Mouse (Mus musculus) midbrain, embryonic 10.5 days (tissue): ENCODE measurements around the gene Kdm1b. TPM values are rescaled to one million over a fixed set of nuclear protein-coding genes. Genes with fewer than 3 reads are reported as not detected.

Experiments
- DNase-seq: peaks from one replicate; pipeline ENCODE4 v3.0.0-alpha.2; 2017; ENCODE audit warnings: low spot score
- H3K27ac ChIP-seq: fragments of 300-500 bp; sonication (generic); replicated peaks from 2 replicates; pipeline ENCODE4 v1.5.1; 2016; ENCODE audit warnings: mild to moderate bottlenecking
- H3K27me3 ChIP-seq: fragments of 300-500 bp; sonication (generic); 2 replicates; pipeline ENCODE4 v1.6.1; 2016; ENCODE audit warnings: low read depth, mild to moderate bottlenecking; ENCODE audit not compliant: poor library complexity, severe bottlenecking
- H3K36me3 ChIP-seq: fragments of 300-500 bp; sonication (generic); 2 replicates; pipeline ENCODE4 v1.6.1; 2016; ENCODE audit warnings: mild to moderate bottlenecking, moderate library complexity
- H3K4me1 ChIP-seq: fragments of 300-500 bp; sonication (generic); 2 replicates; pipeline ENCODE4 v1.6.1; 2016
- H3K4me3 ChIP-seq: fragments of 300-500 bp; sonication (generic); 2 replicates; pipeline ENCODE4 v1.5.1; 2016; ENCODE audit warnings: mild to moderate bottlenecking, moderate library complexity
- H3K9me3 ChIP-seq: fragments of 300-500 bp; sonication (generic); replicated peaks from 2 replicates; pipeline ENCODE4 v1.6.1; 2016; ENCODE audit warnings: mild to moderate bottlenecking
- WGBS: fragments of 180-500 bp; shearing (Covaris S2); methylation state at CpG from one replicate; pipeline ENCODE4 v1.1.7; 2016; 5-methylcytosine and 5-hydroxymethylcytosine counted together
- polyA plus RNA-seq: library from polyadenylated mRNA; unstranded; fragments of >200 nt; fragmentation: Nextera tagmentation; extraction: Ambion mirVana; gene quantifications from 2 replicates; pipeline ENCODE4 v1.2.1, GENCODE M21; 2016

Gene Kdm1b
- polyA plus RNA-seq, 1 experiment from 2014 or later = 15.4 TPM

DNA sequence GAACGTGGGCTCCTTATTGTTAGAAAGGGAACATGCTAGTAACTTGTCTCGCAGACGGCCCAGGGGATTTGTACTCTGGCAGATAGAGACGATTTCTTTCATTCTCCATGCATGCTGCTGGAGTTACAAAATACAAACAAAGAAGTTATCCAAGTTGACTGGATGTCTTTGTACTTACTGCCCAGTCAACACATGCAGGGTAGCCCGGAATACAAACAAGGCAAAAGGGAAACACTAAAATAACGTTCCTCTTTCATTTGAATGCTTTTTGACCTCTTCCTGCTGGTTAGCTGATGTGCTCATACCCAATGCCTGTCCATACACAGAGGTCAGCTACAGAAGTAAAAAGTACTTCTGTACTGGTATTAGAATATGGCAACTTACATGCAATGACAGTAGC is 5.4 kb upstream of the Kdm1b start:
- Histone ChIP-seq H3K27ac (no peak overlapping the region), H3K36me3 (0 out of 2 replicates have a peak, but pooled peaks cover 5% of the 10 kb centered on the region), H3K4me3 (no peak overlapping the region), H3K9me3 (no peaks in the 10 kb centered on the region), H3K4me1 (peaks cover 8% of the 10 kb centered on the region), H3K27me3 (no peaks in the 10 kb centered on the region)
- DNase-seq = no peak
- 85% methylated on average over 6 of the region's 6 CpGs for WGBS

DNA sequence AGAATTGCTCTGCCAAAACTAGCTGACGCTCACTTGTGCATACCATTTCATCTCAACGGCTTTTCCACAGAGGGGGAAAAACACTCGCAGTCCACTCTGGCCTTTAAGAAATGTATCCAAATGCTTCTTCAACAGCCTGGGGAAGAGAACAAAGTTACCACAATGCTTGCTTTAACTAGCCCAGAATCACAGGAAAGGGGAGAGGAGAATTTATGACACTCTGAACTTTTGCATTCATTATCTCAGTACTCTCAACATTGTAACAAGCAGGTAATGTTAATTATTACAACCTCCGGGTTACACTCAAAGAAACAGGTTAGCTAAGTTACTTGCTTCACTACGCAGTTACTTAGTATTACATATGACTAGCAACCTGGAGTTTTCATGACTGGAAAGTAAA is 3.2 kb upstream of the Kdm1b start:
- WGBS = 95% methylated on average over 5 of the region's 5 CpGs
- Histone ChIP-seq H3K4me1 (peaks cover 27% of the 10 kb centered on the region), H3K9me3 (no peaks in the 10 kb centered on the region), H3K27ac (no peak overlapping the region), H3K36me3 (no peaks in the 10 kb centered on the region), H3K4me3 (no peak overlapping the region), H3K27me3 (peaks cover 9% of the 10 kb centered on the region)
- DNase-seq = no peak

- Histone ChIP-seq H3K4me1 (peaks cover 27% of the 10 kb centered on the region), H3K9me3 (no peaks in the 10 kb centered on the region), H3K36me3 (no peaks in the 10 kb centered on the region), H3K4me3 (peak overlapping the region; percentile 95), H3K27me3 (peaks cover 12% of the 10 kb centered on the region), H3K27ac (peak overlapping the region; percentile 59)
- 50% methylated on average over 8 of the region's 8 CpGs for WGBS
- no peak for DNase-seq
Measured at GRCm38 (mm10) chr13:47042024-47042633, 1.2 kb upstream of the Kdm1b start.

- 1% methylated on average over 45 of the region's 45 CpGs for WGBS
- H3K4me1 ChIP-seq = peaks cover 27% of the 10 kb centered on the region
- H3K27me3 ChIP-seq = peaks cover 12% of the 10 kb centered on the region
- peaks cover 10% of the 10 kb centered on the region for H3K36me3 ChIP-seq
- H3K27ac ChIP-seq = peak overlapping the region; percentile 89
- H3K4me3 ChIP-seq = peak overlapping the region; percentile 95
- H3K9me3 ChIP-seq = no peaks in the 10 kb centered on the region
- peak; percentile 39 for DNase-seq
Measured at GRCm38 (mm10) chr13:47043833-47044616, 726 bp downstream of the Kdm1b start.

GRCm38 (mm10) chr13:47044617-47044947 is 1.3 kb downstream of the Kdm1b start, which contains the start of gene Tpmt:
TSS of gene Tpmt (minus strand) at chr13:47044737.
- peak; percentile 36 for DNase-seq

GRCm38 (mm10) chr13:47047996-47048395 is 4.7 kb downstream of the Kdm1b start:
- Histone ChIP-seq H3K4me3 (no peak overlapping the region), H3K9me3 (no peaks in the 10 kb centered on the region), H3K36me3 (peaks cover 50% of the 10 kb centered on the region), H3K4me1 (peaks cover 18% of the 10 kb centered on the region), H3K27ac (no peak overlapping the region), H3K27me3 (peaks cover 12% of the 10 kb centered on the region)
- 90% methylated on average over 4 of the region's 4 CpGs for WGBS
- no peak for DNase-seq

More at GRCm38 (mm10) chr13:47044617-47044947, 1.3 kb downstream of the Kdm1b start, which contains the start of gene Tpmt:
- Histone ChIP-seq H3K27me3 (peaks cover 12% of the 10 kb centered on the region), H3K36me3 (peaks cover 15% of the 10 kb centered on the region), H3K27ac (peak within 1 kb of the TSS; percentile 89), H3K4me1 (peaks cover 27% of the 10 kb centered on the region), H3K9me3 (no peaks in the 10 kb centered on the region), H3K4me3 (peak within 1 kb of the TSS; percentile 95)
- WGBS = 20% methylated on average over 10 of the region's 10 CpGs

DNA sequence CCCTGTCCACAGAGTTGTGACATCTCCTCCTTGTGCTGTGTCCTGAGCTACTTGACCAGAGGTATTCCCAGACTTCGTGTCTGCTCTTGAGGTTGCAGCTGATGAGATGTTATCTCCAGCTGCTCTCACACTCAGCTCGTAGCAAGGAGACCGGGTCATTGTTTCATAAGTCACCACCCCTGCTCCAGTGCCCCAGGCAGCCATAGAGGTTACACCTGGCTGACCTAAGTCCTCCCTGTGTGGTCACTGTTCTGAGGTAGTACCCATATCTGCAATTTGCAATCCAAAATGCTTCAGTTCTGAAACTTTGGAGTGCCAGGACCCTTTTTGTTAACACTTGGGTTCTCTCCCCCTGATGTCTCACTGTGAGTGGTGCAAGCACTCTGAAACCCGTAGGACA is 6.7 kb downstream of the Kdm1b start:
- peaks cover 6% of the 10 kb centered on the region for H3K4me1 ChIP-seq
- DNase-seq = no peak
- 83% methylated on average over 4 of the region's 4 CpGs for WGBS
- H3K9me3 ChIP-seq = no peaks in the 10 kb centered on the region
- no peak overlapping the region for H3K4me3 ChIP-seq
- peaks cover 3% of the 10 kb centered on the region; the same call in 1 of the 2 replicates for H3K27me3 ChIP-seq
- H3K36me3 ChIP-seq = peaks cover 59% of the 10 kb centered on the region
- H3K27ac ChIP-seq = no peak overlapping the region

DNA sequence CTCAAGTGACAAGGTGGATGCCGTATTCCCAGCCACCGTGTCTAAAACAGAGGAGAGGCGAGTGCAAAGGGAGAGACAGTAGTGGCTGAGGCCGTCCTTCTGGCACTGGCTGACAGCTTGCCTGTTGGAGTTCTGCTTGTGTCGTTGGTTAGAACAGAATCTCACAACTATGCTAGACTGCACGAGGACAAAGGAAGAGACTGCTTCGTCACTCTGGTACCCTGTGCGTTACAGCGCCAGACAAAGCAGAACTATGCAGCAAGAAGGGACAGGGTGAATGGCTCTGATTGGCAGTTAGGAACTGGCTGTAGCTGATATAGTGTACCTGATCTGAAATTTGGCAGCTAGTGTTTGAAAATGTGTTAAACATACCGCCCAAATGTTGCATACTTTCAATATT is 10.7 kb downstream of the Kdm1b start:
- H3K27ac ChIP-seq = peak overlapping the region; percentile 52; the same call in 1 of the 2 replicates
- WGBS = 58% methylated on average over 10 of the region's 10 CpGs
- DNase-seq = no peak
- peaks cover 6% of the 10 kb centered on the region for H3K4me1 ChIP-seq
- H3K27me3 ChIP-seq = no peaks in the 10 kb centered on the region
- no peaks in the 10 kb centered on the region for H3K9me3 ChIP-seq
- no peak overlapping the region for H3K4me3 ChIP-seq
- peaks cover 63% of the 10 kb centered on the region for H3K36me3 ChIP-seq

DNA sequence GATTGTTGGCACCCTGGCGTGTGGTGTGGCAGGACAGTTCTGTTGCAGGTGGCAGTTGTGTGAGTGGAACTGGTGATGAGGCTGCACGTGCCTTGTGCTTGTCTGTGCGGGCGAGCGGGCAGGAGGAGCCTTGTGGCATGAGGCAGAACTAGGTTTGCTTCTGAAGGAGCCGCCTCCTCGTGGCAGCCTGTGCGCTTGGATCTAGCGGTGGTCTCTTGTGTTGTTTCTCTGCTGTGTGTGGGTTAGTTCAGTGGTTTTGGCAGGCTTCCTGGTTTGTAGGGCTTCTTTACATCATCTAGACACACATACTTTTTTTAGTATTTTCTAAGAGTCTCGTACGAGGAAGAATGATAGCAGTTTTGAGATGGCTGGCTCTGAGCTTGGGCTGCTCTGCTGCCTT is 12.8 kb downstream of the Kdm1b start:
- H3K4me1 ChIP-seq = peaks cover 6% of the 10 kb centered on the region
- H3K27ac ChIP-seq = no peak overlapping the region
- 93% methylated on average over 11 of the region's 11 CpGs for WGBS
- no peaks in the 10 kb centered on the region for H3K9me3 ChIP-seq
- peaks cover 61% of the 10 kb centered on the region for H3K36me3 ChIP-seq
- H3K4me3 ChIP-seq = no peak overlapping the region
- H3K27me3 ChIP-seq = no peaks in the 10 kb centered on the region
- DNase-seq = no peak

- WGBS = 93% methylated on average over 5 of the region's 5 CpGs
- no peaks in the 10 kb centered on the region for H3K9me3 ChIP-seq
Measured at GRCm38 (mm10) chr13:47056781-47057180, 13.5 kb downstream of the Kdm1b start.

GRCm38 (mm10) chr13:47062756-47063155 is 19.5 kb downstream of the Kdm1b start:
- peaks cover 77% of the 10 kb centered on the region for H3K36me3 ChIP-seq
- no peaks in the 10 kb centered on the region for H3K9me3 ChIP-seq
- 93% methylated on average over 17 of the region's 17 CpGs for WGBS

More at GRCm38 (mm10) chr13:47056781-47057180, 13.5 kb downstream of the Kdm1b start:
- Histone ChIP-seq H3K4me3 (no peak overlapping the region), H3K27ac (no peak overlapping the region), H3K36me3 (peaks cover 60% of the 10 kb centered on the region), H3K4me1 (peaks cover 6% of the 10 kb centered on the region), H3K27me3 (no peaks in the 10 kb centered on the region)
- no peak for DNase-seq

GRCm38 (mm10) chr13:47063985-47064760 is 20.9 kb downstream of the Kdm1b start:
- H3K27ac ChIP-seq = no peak overlapping the region
- no peaks in the 10 kb centered on the region for H3K4me1 ChIP-seq
- no peak for DNase-seq
- no peaks in the 10 kb centered on the region for H3K9me3 ChIP-seq
- H3K36me3 ChIP-seq = peaks cover 78% of the 10 kb centered on the region
- no peaks in the 10 kb centered on the region for H3K27me3 ChIP-seq
- WGBS = 89% methylated on average over 15 of the region's 15 CpGs
- no peak overlapping the region for H3K4me3 ChIP-seq

More at GRCm38 (mm10) chr13:47062756-47063155, 19.5 kb downstream of the Kdm1b start:
- H3K4me3 ChIP-seq = no peak overlapping the region
- no peak overlapping the region for H3K27ac ChIP-seq
- DNase-seq = no peak
- H3K27me3 ChIP-seq = no peaks in the 10 kb centered on the region
- no peaks in the 10 kb centered on the region for H3K4me1 ChIP-seq
